Mouse (Mus musculus) CH12.LX (cell line): ENCODE results near the gene Hdac9. TPM values are rescaled to one million over a fixed set of nuclear protein-coding genes. Genes with fewer than 3 reads are reported as not detected.

Source experiments
- DNase-seq: peaks from one replicate; pipeline ENCODE4 v3.0.0-alpha.2; 2013; ENCODE audit errors: extremely low read depth
- H3K27ac ChIP-seq: 2 replicates; pipeline ENCODE4 v1.5.1; 2012; ENCODE audit warnings: low read depth, mild to moderate bottlenecking, control low read depth, moderate library complexity; ENCODE audit not compliant: insufficient read depth
- H3K27me3 ChIP-seq: replicated peaks from 2 replicates; pipeline ENCODE3; 2012; ENCODE audit warnings: inconsistent platforms
- H3K36me3 ChIP-seq, 2 experiments: replicated peaks in 1 of 2; 2 replicates each; pipeline versions ENCODE3 to v1.6.1; 2012; ENCODE audit warnings: inconsistent platforms in 1 of 2, low read length in 1 of 2, mild to moderate bottlenecking in 1 of 2, mixed read lengths in 1 of 2, moderate library complexity in 1 of 2; ENCODE audit not compliant: control insufficient read depth in 1 of 2, insufficient read depth in 1 of 2
- H3K4me1 ChIP-seq, 2 experiments: 2 replicates each; pipeline ENCODE4 v1.6.1; 2012; ENCODE audit warnings: inconsistent platforms in 1 of 2, moderate library complexity in 1 of 2; ENCODE audit not compliant: insufficient read depth in 2 of 2, control insufficient read depth in 1 of 2
- H3K4me2 ChIP-seq: 2 replicates; pipeline ENCODE4 v1.6.1; 2012; ENCODE audit warnings: low read depth, mild to moderate bottlenecking, control low read depth; ENCODE audit not compliant: poor library complexity, insufficient read depth, severe bottlenecking
- H3K4me3 ChIP-seq, 3 experiments: fragments of 150-350 bp in 1 of 3; sonication (generic) in 1 of 3; replicated peaks in 1 of 3; 2 replicates each; pipeline versions ENCODE3 to v1.5.1; 2011 to 2012; ENCODE audit warnings: low read depth in 2 of 3, low read length in 2 of 3, mild to moderate bottlenecking in 2 of 3, moderate library complexity in 2 of 3, control low read depth in 1 of 3, improper control_type of control experiment in 1 of 3, inconsistent platforms in 1 of 3, mixed read lengths in 1 of 3; ENCODE audit not compliant: poor library complexity in 1 of 3
- H3K79me2 ChIP-seq: replicated peaks from 2 replicates; pipeline ENCODE4 v1.6.1; 2012; ENCODE audit warnings: mild to moderate bottlenecking, moderate library complexity; ENCODE audit not compliant: control insufficient read depth, poor library complexity, insufficient read depth, severe bottlenecking; ENCODE audit errors: extremely low read depth
- H3K9ac ChIP-seq: 2 replicates; pipeline ENCODE4 v1.6.1; 2012; ENCODE audit warnings: low read depth, mild to moderate bottlenecking, control low read depth, moderate library complexity; ENCODE audit not compliant: insufficient read depth
- H3K9me3 ChIP-seq: replicated peaks from 2 replicates; pipeline ENCODE3; 2012; ENCODE audit warnings: low read length, inconsistent platforms, mixed read lengths
- CHD1 ChIP-seq: IDR thresholded peaks from 2 replicates; pipeline ENCODE4 v1.6.1; 2012; ENCODE audit warnings: low read depth, low read length, improper control_type of control experiment, inconsistent platforms
- ETS1 ChIP-seq: conservative IDR thresholded peaks from 2 replicates; pipeline ENCODE4 v1.6.1; 2012; ENCODE audit warnings: low read depth, mild to moderate bottlenecking, inconsistent platforms, low read length, improper control_type of control experiment, moderate library complexity
- GABPA ChIP-seq: IDR thresholded peaks from 2 replicates; pipeline ENCODE4 v1.6.1; 2012; ENCODE audit warnings: low read depth, low read length, improper control_type of control experiment, inconsistent platforms; ENCODE audit not compliant: insufficient replicate concordance
- JUN ChIP-seq: IDR thresholded peaks from 2 replicates; pipeline ENCODE4 v1.6.1; 2011; ENCODE audit warnings: low read depth, mild to moderate bottlenecking, low read length, improper control_type of control experiment, moderate library complexity; ENCODE audit not compliant: insufficient read depth
- KAT2A ChIP-seq: IDR thresholded peaks from 2 replicates; pipeline ENCODE4 v1.6.1; 2012; ENCODE audit warnings: low read length, improper control_type of control experiment, inconsistent platforms; ENCODE audit not compliant: insufficient replicate concordance
- MAX ChIP-seq: IDR thresholded peaks from 2 replicates; pipeline ENCODE4 v1.6.1; 2011; ENCODE audit warnings: low read length, improper control_type of control experiment
- MAZ ChIP-seq: IDR thresholded peaks from 2 replicates; pipeline ENCODE4 v1.6.1; 2012; ENCODE audit warnings: low read depth, mild to moderate bottlenecking, inconsistent platforms, low read length, improper control_type of control experiment, moderate library complexity
- MEF2A ChIP-seq: IDR thresholded peaks from 2 replicates; pipeline ENCODE4 v1.6.1; 2014; ENCODE audit warnings: low read depth, mild to moderate bottlenecking, inconsistent platforms, low read length, improper control_type of control experiment, borderline replicate concordance
- MXI1 ChIP-seq: IDR thresholded peaks from 2 replicates; pipeline ENCODE4 v1.6.1; 2011; ENCODE audit warnings: mild to moderate bottlenecking, low read depth, low read length, improper control_type of control experiment
- MYC ChIP-seq: IDR thresholded peaks from 2 replicates; pipeline ENCODE4 v1.6.1; 2011; ENCODE audit warnings: low read depth, mild to moderate bottlenecking, improper control_type of control experiment, low read length
- NELFE ChIP-seq: IDR thresholded peaks from 2 replicates; pipeline ENCODE4 v1.6.1; 2011; ENCODE audit warnings: low read depth, low read length, improper control_type of control experiment
- POLR2AphosphoS2 ChIP-seq: IDR thresholded peaks from 2 replicates; pipeline ENCODE4 v1.6.1; 2011; ENCODE audit warnings: low read depth, low read length, improper control_type of control experiment
- RAD21 ChIP-seq: IDR thresholded peaks from 2 replicates; pipeline ENCODE4 v1.6.1; 2011; ENCODE audit warnings: low read depth, mild to moderate bottlenecking, low read length, improper control_type of control experiment, moderate library complexity
- RCOR1 ChIP-seq: conservative IDR thresholded peaks from 2 replicates; pipeline ENCODE4 v1.6.1; 2012; ENCODE audit warnings: low read depth, mild to moderate bottlenecking, inconsistent platforms, low read length, improper control_type of control experiment
- SIN3A ChIP-seq: IDR thresholded peaks from 2 replicates; pipeline ENCODE4 v1.6.1; 2012; ENCODE audit warnings: low read length, improper control_type of control experiment, inconsistent platforms
- USF1 ChIP-seq: IDR thresholded peaks from 2 replicates; pipeline ENCODE4 v1.6.1; 2014; ENCODE audit warnings: low read depth, mild to moderate bottlenecking, inconsistent platforms, low read length, improper control_type of control experiment
- USF2 ChIP-seq: conservative IDR thresholded peaks from 2 replicates; pipeline ENCODE4 v1.6.1; 2011; ENCODE audit warnings: low read depth, low read length, improper control_type of control experiment
- ZC3H11A ChIP-seq: IDR thresholded peaks from 2 replicates; pipeline ENCODE4 v1.6.1; 2012; ENCODE audit warnings: low read depth, mild to moderate bottlenecking, inconsistent platforms, low read length, improper control_type of control experiment
- ZKSCAN1 ChIP-seq: IDR thresholded peaks from 2 replicates; pipeline ENCODE4 v1.6.1; 2012; ENCODE audit warnings: low read depth, inconsistent platforms, low read length, improper control_type of control experiment, borderline replicate concordance
- ZNF384 ChIP-seq: IDR thresholded peaks from 2 replicates; pipeline ENCODE4 v1.6.1; 2012; ENCODE audit warnings: low read depth, low read length, improper control_type of control experiment, inconsistent platforms
- dilution Hi-C: fragments of 300-500 bp; cut with MboI; formaldehyde crosslinking; loops from 2 replicates; pipeline ENCODE4 v1.14.3; 2020; ENCODE audit warnings: low sequenced_read_pairs; ENCODE audit not compliant: extremely low pct_unique_long_range_greater_than_20kb, extremely low pct_ligation_motif_present
- in situ Hi-C: fragments of 300-500 bp; cut with MboI; formaldehyde crosslinking; loops from 3 replicates; pipeline ENCODE4 v1.14.3; 2019; ENCODE audit warnings: low sequenced_read_pairs, low pct_ligation_motif_present, low pct_unique_long_range_greater_than_20kb, mixed read lengths
- polyA plus RNA-seq: library from polyadenylated mRNA; unstranded; fragments of >175 nt; gene quantifications from 2 replicates; pipeline ENCODE4 v1.2.1, GENCODE M21; 2012; ENCODE audit warnings: low read depth; ENCODE audit not compliant: insufficient read length
- total RNA-seq, 2 experiments: library from RNA; depleted of rRNA; stranded (reverse); fragments of 300-350 nt in 1 of 2; fragments of >200 nt in 1 of 2; gene quantifications; 2 replicates each; pipeline ENCODE4 v1.2.3; 2012 to 2014

Gene Hdac9
- total and polyA plus RNA-seq, 3 experiments, result 0.04 to 0.38 (median 0.17) TPM

- Histone ChIP-seq H3K4me1 (0 out of 4 replicates have a peak, but pooled peaks cover 0 to 3% of the 10 kb centered on the region in 2 experiments), H3K36me3 (no peaks in the 10 kb centered on the region), H3K9ac (no peak overlapping the region), H3K9me3 (no peaks in the 10 kb centered on the region), H3K4me3 (no peak overlapping the region), H3K27me3 (no peaks in the 10 kb centered on the region), H3K27ac (no peak overlapping the region), H3K4me2 (no peak overlapping the region), H3K79me2 (no peaks in the 10 kb centered on the region)
- dilution Hi-C loops, result no loop called here
- in situ Hi-C loops, result no loop called here
- DNase-seq, result no peak
- TF ChIP-seq JUN (no peak), USF2 (no peak), ETS1 (no peak), NELFE (no peak), ZC3H11A (no peak), MYC (no peak), USF1 (no peak), CHD1 (no peak), KAT2A (no peak), MAZ (no peak), MAX (no peak), POLR2AphosphoS2 (no peak), RCOR1 (no peak), MXI1 (no peak), SIN3A (no peak), ZKSCAN1 (no peak), MEF2A (no peak), RAD21 (no peak)
Observed at GRCm38 (mm10) chr12:34562331-34562730, 354.6 kb downstream of the Hdac9 start.

- in situ Hi-C loops, result no loop called here
- dilution Hi-C loops, result no loop called here
- TF ChIP-seq GABPA (no peak), ZKSCAN1 (no peak), ZNF384 (no peak), USF1 (no peak), MXI1 (no peak)
- TF ChIP-seq, all 38 proteins: peak for 0
- Histone ChIP-seq H3K9me3 (no peaks in the 10 kb centered on the region), H3K27ac (no peak overlapping the region), H3K4me2 (no peak overlapping the region), H3K4me1 (0 out of 4 replicates have a peak, but pooled peaks cover 0 to 3% of the 10 kb centered on the region in 2 experiments), H3K27me3 (no peaks in the 10 kb centered on the region), H3K79me2 (no peaks in the 10 kb centered on the region), H3K4me3 (no peak overlapping the region), H3K36me3 (no peaks in the 10 kb centered on the region), H3K9ac (no peak overlapping the region)
- no peak for DNase-seq
Observed at GRCm38 (mm10) chr12:34559001-34559400, 357.9 kb downstream of the Hdac9 start.
